Mouse (Mus musculus) ES-E14 (cell line): ENCODE data around the gene Hoxd9. TPM values are rescaled to one million over a fixed set of nuclear protein-coding genes. Genes with fewer than 3 reads are reported as not detected.

Source experiments
- DNase-seq: peaks from one replicate; pipeline ENCODE4 v3.0.0-alpha.2; 2013; ENCODE audit warnings: low read depth, low spot score
- H3K27ac ChIP-seq: 2 replicates; pipeline ENCODE4 v1.5.1; 2012; ENCODE audit warnings: low read depth, mild to moderate bottlenecking, low read length, moderate library complexity, mixed read lengths; ENCODE audit not compliant: poor library complexity, insufficient read depth, severe bottlenecking
- H3K36me3 ChIP-seq: 2 replicates; pipeline ENCODE4 v1.6.1; 2012; ENCODE audit warnings: mild to moderate bottlenecking, low read length, moderate library complexity, mixed read lengths; ENCODE audit not compliant: control insufficient read depth, poor library complexity, insufficient read depth, severe bottlenecking
- H3K4me1 ChIP-seq, 2 experiments: fragments of 150-350 bp in 1 of 2; sonication (generic) in 1 of 2; 2 replicates each; pipeline ENCODE4 v1.6.1; 2012; ENCODE audit warnings: low read length in 2 of 2, mild to moderate bottlenecking in 1 of 2, mixed read lengths in 1 of 2; ENCODE audit not compliant: control insufficient read depth in 2 of 2, insufficient read depth in 2 of 2, poor library complexity in 1 of 2
- H3K4me3 ChIP-seq, 2 experiments: fragments of 150-350 bp in 1 of 2; sonication (generic) in 1 of 2; 2 replicates each; pipeline ENCODE4 v1.5.1; 2012; ENCODE audit warnings: low read length in 2 of 2, low read depth in 1 of 2, mild to moderate bottlenecking in 1 of 2, mixed read lengths in 1 of 2; ENCODE audit not compliant: insufficient read depth in 1 of 2, poor library complexity in 1 of 2, severe bottlenecking in 1 of 2
- H3K9ac ChIP-seq: 2 replicates; pipeline ENCODE4 v1.6.1; 2012; ENCODE audit warnings: low read depth, mild to moderate bottlenecking, low read length, mixed read lengths; ENCODE audit not compliant: poor library complexity, insufficient read depth, severe bottlenecking
- H3K9me3 ChIP-seq: fragments of 150-350 bp; sonication (generic); 2 replicates; pipeline ENCODE4 v1.6.1; 2012; ENCODE audit warnings: low read depth, mild to moderate bottlenecking, low read length; ENCODE audit not compliant: control insufficient read depth, insufficient read depth
- CHD2 ChIP-seq: IDR thresholded peaks from 2 replicates; pipeline ENCODE4 v1.6.1; 2014; ENCODE audit warnings: mild to moderate bottlenecking, low read depth, low read length, inconsistent platforms
- HCFC1 ChIP-seq: IDR thresholded peaks from 2 replicates; pipeline ENCODE4 v1.6.1; 2012; ENCODE audit warnings: low read length, inconsistent platforms, borderline replicate concordance; ENCODE audit not compliant: insufficient read depth
- MAFK ChIP-seq: IDR thresholded peaks from 2 replicates; pipeline ENCODE4 v1.6.1; 2014; ENCODE audit warnings: mild to moderate bottlenecking, low read depth, low read length, inconsistent platforms; ENCODE audit not compliant: insufficient read depth
- ZC3H11A ChIP-seq: IDR thresholded peaks from 2 replicates; pipeline ENCODE4 v1.6.1; 2012; ENCODE audit warnings: low read depth, mild to moderate bottlenecking, inconsistent platforms, low read length, borderline replicate concordance
- ZNF384 ChIP-seq: IDR thresholded peaks from 2 replicates; pipeline ENCODE4 v1.6.1; 2012; ENCODE audit warnings: low read depth, low read length, inconsistent platforms
- in situ Hi-C, 2 experiments: fragments of 600-800 bp; cut with MboI; formaldehyde crosslinking; loops; one replicate each; pipeline ENCODE4 v1.15.1; 2025; ENCODE audit warnings: low sequenced_read_pairs in 2 of 2, inconsistent platforms in 1 of 2; ENCODE audit not compliant: unreplicated experiment in 2 of 2
- total RNA-seq: library from RNA; depleted of rRNA; stranded (reverse); fragments of 300-350 nt; gene quantifications from 2 replicates; pipeline ENCODE4 v1.2.3, GENCODE M21; 2012

Hoxd9 gene
- total RNA-seq, 1 experiment: 0.76 TPM

- no peak for DNase-seq
- Histone ChIP-seq H3K9ac (no peak overlapping the region), H3K9me3 (no peaks in the 10 kb centered on the region), H3K4me3 (no peak overlapping the region), H3K4me1 (peaks cover 0 to 2% of the 10 kb centered on the region in 2 experiments; a peak in 1 of 4 replicates), H3K36me3 (no peaks in the 10 kb centered on the region), H3K27ac (no peak overlapping the region)
- TF ChIP-seq ZNF384 (no peak), ZC3H11A (no peak), CHD2 (no peak), MAFK (no peak), HCFC1 (no peak)
- in situ Hi-C loops: loop anchor here (10.0 to 25.0 kb wide), 4 partner anchors 341 to 874 kb away; no protein-coding TSS in a partner anchor
Observed at GRCm38 (mm10) chr2:74713239-74714150, 16.0 kb downstream of the Hoxd9 start.

GRCm38 (mm10) chr2:74714156-74714789, 16.7 kb downstream of the Hoxd9 start:
- Histone ChIP-seq H3K27ac (no peak overlapping the region), H3K36me3 (no peaks in the 10 kb centered on the region), H3K4me3 (no peak overlapping the region), H3K4me1 (peaks cover 0 to 2% of the 10 kb centered on the region in 2 experiments; a peak in 1 of 4 replicates), H3K9me3 (no peaks in the 10 kb centered on the region), H3K9ac (no peak overlapping the region)
- no peak for DNase-seq
- in situ Hi-C loops: loop anchor here (10.0 to 25.0 kb wide), 4 partner anchors 341 to 873 kb away; no protein-coding TSS in a partner anchor
- TF ChIP-seq MAFK (no peak), CHD2 (no peak), ZC3H11A (no peak), HCFC1 (no peak), ZNF384 (no peak)

- no peak overlapping the region for H3K4me3 ChIP-seq
Observed at GRCm38 (mm10) chr2:74714881-74715280, 17.4 kb downstream of the Hoxd9 start.

GRCm38 (mm10) chr2:74715504-74716241, 18.1 kb downstream of the Hoxd9 start:
- in situ Hi-C loops: loop anchor here (10.0 to 25.0 kb wide), 4 partner anchors 339 to 872 kb away; no protein-coding TSS in a partner anchor

More at GRCm38 (mm10) chr2:74714881-74715280, 17.4 kb downstream of the Hoxd9 start:
- no peak for TF ChIP-seq HCFC1
- no peak for TF ChIP-seq MAFK
- TF ChIP-seq ZC3H11A: no peak
- no peak for TF ChIP-seq CHD2
- no peak for TF ChIP-seq ZNF384
- in situ Hi-C loops: loop anchor here (10.0 to 25.0 kb wide), 4 partner anchors 340 to 872 kb away; no protein-coding TSS in a partner anchor
- H3K4me1 ChIP-seq: peaks cover 0 to 6% of the 10 kb centered on the region in 2 experiments; a peak in 1 of 4 replicates
- H3K36me3 ChIP-seq: no peaks in the 10 kb centered on the region
- H3K27ac ChIP-seq: no peak overlapping the region
- no peak for DNase-seq
- no peak overlapping the region for H3K9ac ChIP-seq
- H3K9me3 ChIP-seq: no peaks in the 10 kb centered on the region

More at GRCm38 (mm10) chr2:74715504-74716241, 18.1 kb downstream of the Hoxd9 start:
- peak; percentile 82 for DNase-seq
- TF ChIP-seq ZC3H11A: peak; percentile 92
- TF ChIP-seq ZNF384: no peak
- Histone ChIP-seq H3K4me1 (peaks cover 0 to 8% of the 10 kb centered on the region in 2 experiments; a peak in 1 of 4 replicates), H3K36me3 (no peaks in the 10 kb centered on the region), H3K4me3 (peak overlapping the region; percentile 28 to 58; a peak in 3 of 4 replicates), H3K9me3 (no peaks in the 10 kb centered on the region), H3K27ac (no peak overlapping the region), H3K9ac (no peak overlapping the region)
